Mouse (Mus musculus) lung, adult 2 months (tissue): ENCODE data around the gene Acer1.

Experiments used
- CTCF ChIP-seq: fragments of 200-500 bp; IDR thresholded peaks from 2 replicates; pipeline ENCODE4 v1.5.1; 2011; ENCODE audit warnings: mild to moderate bottlenecking, low read length, control low read depth; ENCODE audit not compliant: insufficient read depth
- POLR2A ChIP-seq: fragments of 200-500 bp; IDR thresholded peaks from 2 replicates; pipeline ENCODE4 v1.6.1; 2011; ENCODE audit warnings: low read depth, mild to moderate bottlenecking, control low read depth, low read length, borderline replicate concordance; ENCODE audit errors: extremely low read depth

DNA sequence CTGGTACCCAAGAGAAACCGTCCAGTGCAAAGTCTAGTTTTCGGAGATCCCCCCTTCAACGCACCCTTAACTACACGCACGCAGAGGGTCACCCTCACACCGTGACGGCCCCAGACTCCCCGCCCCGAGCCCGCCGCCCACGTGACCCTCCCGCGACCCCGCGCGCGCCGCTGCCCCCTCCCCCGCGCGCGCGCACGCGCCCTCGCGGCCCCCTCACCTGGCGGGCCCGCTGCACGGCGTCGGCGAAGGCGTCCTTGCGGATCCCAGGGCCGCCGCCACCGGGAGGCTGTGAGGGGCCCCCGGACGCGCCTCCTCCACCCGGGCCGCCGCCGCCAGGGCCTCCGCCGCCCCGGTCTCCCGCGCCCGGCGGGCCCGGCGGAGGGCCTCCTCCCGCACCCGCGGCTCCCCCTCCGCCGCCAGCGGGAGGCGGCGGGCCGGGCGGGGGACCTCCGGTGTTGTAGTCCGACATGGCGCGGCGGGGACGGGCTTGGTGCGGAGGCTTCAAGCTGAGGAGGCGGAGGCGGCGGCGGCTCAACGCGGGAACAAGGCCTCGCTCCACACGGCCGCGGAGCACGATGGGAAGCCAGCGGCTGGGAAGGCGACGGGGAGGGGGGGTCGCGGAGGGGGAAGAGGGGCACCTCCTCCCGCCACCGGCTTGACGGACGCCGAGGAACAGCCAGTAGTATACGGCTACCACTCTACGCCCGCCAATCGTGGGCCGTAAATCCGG lies 49.2 kb upstream of the Acer1 start, which contains the start of gene Khsrp:
- TF ChIP-seq POLR2A: peak; percentile 58; the same call in 1 of the 2 replicates
- TF ChIP-seq CTCF: no peak
